Mouse (Mus musculus): ENCODE measurements around the gene Foxl1. TPM values are rescaled to one million over a fixed set of nuclear protein-coding genes. Genes with fewer than 3 reads are reported as not detected.

Gene Foxl1
- 0.73 and 1.9 TPM in 2 replicates for polyA plus RNA-seq (2014; fragmentation: Nextera tagmentation; extraction: Ambion mirVana)

DNA sequence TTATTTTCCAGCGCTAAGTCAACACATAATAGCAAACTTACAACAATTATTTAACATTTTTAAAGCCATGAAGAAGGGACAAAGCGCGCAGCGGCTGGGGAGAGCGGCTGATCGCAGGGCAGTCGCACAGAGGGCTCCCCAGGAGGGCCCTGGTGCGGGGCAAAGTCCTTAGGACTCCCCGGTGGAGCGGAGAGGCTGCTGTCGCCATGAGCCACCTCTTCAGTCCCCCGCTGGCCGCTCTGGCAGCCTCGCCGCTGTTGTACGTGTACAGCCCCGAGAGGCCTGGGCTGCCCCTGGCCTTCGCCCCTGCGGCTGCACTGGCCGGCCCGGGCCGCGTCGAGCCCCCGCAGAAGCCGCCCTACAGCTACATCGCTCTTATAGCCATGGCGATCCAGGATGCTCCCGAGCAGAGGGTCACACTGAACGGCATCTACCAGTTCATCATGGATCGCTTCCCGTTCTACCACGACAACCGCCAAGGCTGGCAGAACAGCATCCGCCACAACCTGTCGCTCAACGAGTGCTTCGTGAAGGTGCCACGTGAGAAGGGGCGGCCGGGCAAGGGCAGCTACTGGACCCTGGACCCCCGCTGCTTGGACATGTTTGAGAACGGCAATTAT lies at the start of gene Foxl1:
Foxl1 (plus strand) TSS at position 185 of the 620 bp plus-strand sequence.
- H3K4me1 ChIP-seq (replicated peaks; ENCODE audit: control insufficient read depth, insufficient read depth, low read length) = peaks cover 5% of the 10 kb centered on the region
- DNase-seq (ENCODE audit: low spot score) (peak; percentile 66), ATAC-seq (ENCODE audit: low FRiP score) (no peak)
- H3K4me2 ChIP-seq (replicated peaks; ENCODE audit: low read depth, low read length) = peak within 1 kb of the TSS; percentile 21
- peak within 1 kb of the TSS; percentile 8; the same call in 1 of the 2 replicates for H3K4me3 ChIP-seq (ENCODE audit: low read depth, low read length)
- H3K36me3 ChIP-seq (ENCODE audit: control insufficient read depth, insufficient read depth, low read length) = no peaks in the 10 kb centered on the region
- no peak within 1 kb of the TSS for H3K9ac ChIP-seq (ENCODE audit: low read depth, low read length)
- WGBS = under 1% methylated on average over 43 of the region's 43 CpGs
- H3K9me3 ChIP-seq (ENCODE audit: control insufficient read depth, low read length) = no peaks in the 10 kb centered on the region
- no peak within 1 kb of the TSS for H3K27ac ChIP-seq (ENCODE audit: low read depth, low read length)
- peaks cover 86% of the 10 kb centered on the region for H3K27me3 ChIP-seq (ENCODE audit: control insufficient read depth, insufficient read depth, low read length)

- Histone ChIP-seq H3K4me2 (replicated peaks; ENCODE audit: low read depth, low read length) (no peak overlapping the region), H3K4me1 (replicated peaks; ENCODE audit: control insufficient read depth, insufficient read depth, low read length) (peaks cover 8% of the 10 kb centered on the region; the same call in 1 of the 2 replicates), H3K36me3 (ENCODE audit: control insufficient read depth, insufficient read depth, low read length) (no peaks in the 10 kb centered on the region), H3K4me3 (ENCODE audit: low read depth, low read length) (no peak overlapping the region), H3K9me3 (ENCODE audit: control insufficient read depth, low read length) (no peaks in the 10 kb centered on the region), H3K27ac (ENCODE audit: low read depth, low read length) (no peak overlapping the region), H3K27me3 (ENCODE audit: control insufficient read depth, insufficient read depth, low read length) (peaks cover 99% of the 10 kb centered on the region), H3K9ac (ENCODE audit: low read depth, low read length) (no peak overlapping the region)
- 4% methylated on average over 14 of the region's 14 CpGs for WGBS
- DNase-seq (ENCODE audit: low spot score) (peak; percentile 44), ATAC-seq (ENCODE audit: low FRiP score) (no peak)
These were observed 49.0 kb upstream of the Foxl1 start for GRCm38 (mm10) chr8:121078721-121079120.

GRCm38 (mm10) chr8:121079201-121079600 lies 48.5 kb upstream of the Foxl1 start:
- DNase-seq (ENCODE audit: low spot score) (peak; percentile 52), ATAC-seq (ENCODE audit: low FRiP score) (no peak)
- Histone ChIP-seq H3K9ac (ENCODE audit: low read depth, low read length) (no peak overlapping the region), H3K27ac (ENCODE audit: low read depth, low read length) (no peak overlapping the region), H3K9me3 (ENCODE audit: control insufficient read depth, low read length) (no peaks in the 10 kb centered on the region), H3K4me2 (replicated peaks; ENCODE audit: low read depth, low read length) (no peak overlapping the region), H3K4me3 (ENCODE audit: low read depth, low read length) (no peak overlapping the region), H3K4me1 (replicated peaks; ENCODE audit: control insufficient read depth, insufficient read depth, low read length) (peaks cover 9% of the 10 kb centered on the region), H3K27me3 (ENCODE audit: control insufficient read depth, insufficient read depth, low read length) (peaks cover 99% of the 10 kb centered on the region), H3K36me3 (ENCODE audit: control insufficient read depth, insufficient read depth, low read length) (no peaks in the 10 kb centered on the region)
- WGBS = 1% methylated on average over 7 of the region's 7 CpGs

- Histone ChIP-seq H3K4me1 (replicated peaks; ENCODE audit: control insufficient read depth, insufficient read depth, low read length) (peaks cover 13% of the 10 kb centered on the region), H3K9me3 (ENCODE audit: control insufficient read depth, low read length) (no peaks in the 10 kb centered on the region), H3K27me3 (ENCODE audit: control insufficient read depth, insufficient read depth, low read length) (peaks cover 99% of the 10 kb centered on the region), H3K9ac (ENCODE audit: low read depth, low read length) (no peak overlapping the region), H3K27ac (ENCODE audit: low read depth, low read length) (no peak overlapping the region), H3K4me3 (ENCODE audit: low read depth, low read length) (no peak overlapping the region), H3K4me2 (replicated peaks; ENCODE audit: low read depth, low read length) (no peak overlapping the region), H3K36me3 (ENCODE audit: control insufficient read depth, insufficient read depth, low read length) (no peaks in the 10 kb centered on the region)
- ATAC-seq (ENCODE audit: low FRiP score) (no peak), DNase-seq (ENCODE audit: low spot score) (no peak)
- 2% methylated on average over 12 of the region's 12 CpGs for WGBS
These were observed 47.8 kb upstream of the Foxl1 start for GRCm38 (mm10) chr8:121079944-121080343.

- H3K9me3 ChIP-seq (ENCODE audit: control insufficient read depth, low read length) = no peaks in the 10 kb centered on the region
- WGBS = under 1% methylated on average over 49 of the region's 49 CpGs
- H3K4me3 ChIP-seq (ENCODE audit: low read depth, low read length) = no peak overlapping the region
- H3K36me3 ChIP-seq (ENCODE audit: control insufficient read depth, insufficient read depth, low read length) = no peaks in the 10 kb centered on the region
- DNase-seq (ENCODE audit: low spot score) = peak; percentile 56
- H3K4me1 ChIP-seq (replicated peaks; ENCODE audit: control insufficient read depth, insufficient read depth, low read length) = peaks cover 13% of the 10 kb centered on the region
- H3K27ac ChIP-seq (ENCODE audit: low read depth, low read length) = no peak overlapping the region
- no peak for ATAC-seq (ENCODE audit: low FRiP score)
- H3K27me3 ChIP-seq (ENCODE audit: control insufficient read depth, insufficient read depth, low read length) = peaks cover 99% of the 10 kb centered on the region
- no peak overlapping the region for H3K4me2 ChIP-seq (replicated peaks; ENCODE audit: low read depth, low read length)
- no peak overlapping the region for H3K9ac ChIP-seq (ENCODE audit: low read depth, low read length)
These were observed 47.2 kb upstream of the Foxl1 start for GRCm38 (mm10) chr8:121080361-121081090.

- Histone ChIP-seq H3K27me3 (ENCODE audit: control insufficient read depth, insufficient read depth, low read length) (peaks cover 99% of the 10 kb centered on the region), H3K9ac (ENCODE audit: low read depth, low read length) (no peak overlapping the region), H3K4me2 (replicated peaks; ENCODE audit: low read depth, low read length) (no peak overlapping the region), H3K4me3 (ENCODE audit: low read depth, low read length) (no peak overlapping the region), H3K4me1 (replicated peaks; ENCODE audit: control insufficient read depth, insufficient read depth, low read length) (peaks cover 13% of the 10 kb centered on the region), H3K36me3 (ENCODE audit: control insufficient read depth, insufficient read depth, low read length) (no peaks in the 10 kb centered on the region), H3K9me3 (ENCODE audit: control insufficient read depth, low read length) (no peaks in the 10 kb centered on the region), H3K27ac (ENCODE audit: low read depth, low read length) (no peak overlapping the region)
- 2% methylated on average over 7 of the region's 7 CpGs for WGBS
- DNase-seq (ENCODE audit: low spot score) (peak; percentile 36), ATAC-seq (ENCODE audit: low FRiP score) (no peak)
These were observed 46.3 kb upstream of the Foxl1 start for GRCm38 (mm10) chr8:121081398-121081797.

DNA sequence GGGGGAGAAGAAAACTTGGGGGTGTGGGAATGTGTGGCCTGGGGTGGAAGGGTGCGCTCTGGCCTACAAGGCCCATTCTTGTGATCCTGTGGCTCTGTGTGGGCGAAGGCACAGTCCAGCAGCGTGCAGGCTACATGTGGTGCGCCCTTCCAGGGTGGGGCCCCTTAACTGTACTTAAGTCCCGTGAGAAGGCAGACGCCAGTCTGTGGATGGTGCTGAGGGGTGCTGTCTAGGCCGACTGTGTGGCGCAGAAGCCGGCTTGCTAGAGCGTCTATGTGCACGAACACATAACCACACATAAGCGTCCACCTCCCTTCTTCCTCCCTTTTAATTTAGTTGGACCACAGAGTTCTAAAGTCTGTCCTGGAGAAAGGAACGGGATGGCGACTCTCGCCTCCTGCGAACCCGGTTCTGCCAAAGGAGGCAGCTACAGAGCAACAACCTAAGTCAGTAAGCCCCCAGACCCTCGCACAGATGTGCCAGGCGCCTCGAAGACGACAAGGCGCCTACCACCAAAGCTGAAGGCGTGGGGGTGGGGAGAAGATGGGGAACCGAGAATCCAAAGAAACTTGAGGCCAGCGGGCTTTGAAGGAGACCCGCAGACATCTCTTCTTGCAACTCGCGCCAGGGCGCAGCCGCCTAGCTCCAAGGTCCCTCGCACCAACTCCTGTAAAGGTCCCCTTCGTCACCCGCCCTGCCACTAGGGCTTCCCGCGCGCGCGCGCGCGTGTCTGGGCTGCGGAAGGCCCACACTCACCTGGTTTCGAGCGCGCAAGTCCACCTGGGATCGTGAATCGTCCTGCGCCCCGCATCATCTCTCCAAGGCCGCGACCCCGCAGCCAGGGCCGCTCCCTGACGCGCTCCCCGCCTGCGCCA lies 45.3 kb upstream of the Foxl1 start:
- DNase-seq (ENCODE audit: low spot score) = peak; percentile 60
- H3K4me1 ChIP-seq (replicated peaks; ENCODE audit: control insufficient read depth, insufficient read depth, low read length) = peaks cover 13% of the 10 kb centered on the region
- no peak for ATAC-seq (ENCODE audit: low FRiP score)
- peaks cover 99% of the 10 kb centered on the region for H3K27me3 ChIP-seq (ENCODE audit: control insufficient read depth, insufficient read depth, low read length)
- peak overlapping the region; percentile 37 for H3K4me3 ChIP-seq (ENCODE audit: low read depth, low read length)
- peak overlapping the region; percentile 84 for H3K4me2 ChIP-seq (replicated peaks; ENCODE audit: low read depth, low read length)
- no peak overlapping the region for H3K9ac ChIP-seq (ENCODE audit: low read depth, low read length)
- H3K27ac ChIP-seq (ENCODE audit: low read depth, low read length) = no peak overlapping the region
- no peaks in the 10 kb centered on the region for H3K36me3 ChIP-seq (ENCODE audit: control insufficient read depth, insufficient read depth, low read length)
- no peaks in the 10 kb centered on the region for H3K9me3 ChIP-seq (ENCODE audit: control insufficient read depth, low read length)
- WGBS = under 1% methylated on average over 57 of the region's 57 CpGs

DNA sequence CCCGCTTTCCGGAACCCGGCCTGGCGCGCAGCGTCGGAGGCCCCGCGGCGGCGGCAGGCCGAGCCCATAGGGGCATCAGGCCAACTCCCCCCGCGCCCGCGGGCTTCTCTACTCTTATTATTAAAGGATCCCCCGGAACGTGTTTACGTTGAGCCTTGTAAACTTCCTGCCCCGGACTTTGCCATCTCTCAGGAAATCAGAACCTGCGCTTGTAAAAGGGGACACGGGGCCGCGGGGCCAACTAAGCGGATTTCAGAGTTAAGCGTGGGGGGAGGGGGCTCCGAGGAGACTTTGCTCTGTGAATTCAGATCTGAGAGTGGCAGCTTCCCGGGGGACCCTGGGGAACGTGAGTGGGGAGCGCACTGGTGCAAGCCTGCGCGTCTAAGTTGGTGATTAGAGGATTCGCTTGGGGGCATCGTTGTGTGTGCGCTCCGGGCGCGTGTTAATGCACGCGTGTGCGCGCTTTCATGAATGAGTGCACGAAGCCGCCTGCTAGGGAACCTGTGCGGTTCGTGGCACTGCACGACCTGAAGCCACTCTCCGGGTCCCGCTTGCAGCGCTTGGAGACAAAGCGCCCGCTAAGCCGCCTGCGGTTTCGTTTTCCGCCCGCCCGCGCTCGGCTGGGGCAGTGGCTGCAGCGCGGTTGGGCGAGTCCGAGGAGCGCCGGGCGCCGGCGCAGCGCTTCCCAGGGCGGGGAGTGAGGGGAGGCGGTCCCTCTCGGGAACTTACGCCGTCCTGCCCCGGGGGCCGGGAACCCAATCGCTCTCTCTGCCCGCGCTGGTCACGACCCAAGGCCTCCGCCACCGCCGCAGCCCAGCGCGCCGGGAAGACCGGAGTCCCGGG lies 44.4 kb upstream of the Foxl1 start:
- WGBS = under 1% methylated on average over 89 of the region's 89 CpGs
- DNase-seq (ENCODE audit: low spot score) (peak; percentile 76), ATAC-seq (ENCODE audit: low FRiP score) (no peak; the same call in 1 of the 2 replicates)

More for the DNA sequence above, 44.4 kb upstream of the Foxl1 start:
- peaks cover 13% of the 10 kb centered on the region for H3K4me1 ChIP-seq (replicated peaks; ENCODE audit: control insufficient read depth, insufficient read depth, low read length)
- no peak overlapping the region for H3K27ac ChIP-seq (ENCODE audit: low read depth, low read length)
- H3K9me3 ChIP-seq (ENCODE audit: control insufficient read depth, low read length) = no peaks in the 10 kb centered on the region
- peak overlapping the region; percentile 37 for H3K4me3 ChIP-seq (ENCODE audit: low read depth, low read length)
- peaks cover 95% of the 10 kb centered on the region for H3K27me3 ChIP-seq (ENCODE audit: control insufficient read depth, insufficient read depth, low read length)
- H3K36me3 ChIP-seq (ENCODE audit: control insufficient read depth, insufficient read depth, low read length) = no peaks in the 10 kb centered on the region
- H3K4me2 ChIP-seq (replicated peaks; ENCODE audit: low read depth, low read length) = peak overlapping the region; percentile 84
- no peak overlapping the region for H3K9ac ChIP-seq (ENCODE audit: low read depth, low read length)
